Mouse (Mus musculus) B cell, adult 2 months (primary cell): ENCODE measurements around the gene Hgd.

Experiments used
- DNase-seq, 2 experiments: peaks; one replicate each; pipeline ENCODE4 v3.0.0; 2022

Gene Hgd

GRCm38 (mm10) chr16:37676677-37677072 is 96.7 kb downstream of the Hgd start:
- no peak for DNase-seq

GRCm38 (mm10) chr16:37677586-37677985 is 97.6 kb downstream of the Hgd start:
- no peak for DNase-seq

- no peak for DNase-seq
These were observed 100.3 kb downstream of the Hgd start for GRCm38 (mm10) chr16:37680216-37680615.

- DNase-seq: no peak
These were observed 100.9 kb downstream of the Hgd start for GRCm38 (mm10) chr16:37680831-37681230.
